Mouse (Mus musculus): ENCODE data around the gene Dusp22. TPM values are rescaled to one million over a fixed set of nuclear protein-coding genes. Genes with fewer than 3 reads are reported as not detected.
A peak's percentile ranks its signal among the peaks of the same experiment; 100 is the strongest.

Dusp22 gene
- total RNA-seq, 2 experiments from 2014 or later = 29.7 to 33.1 TPM

DNA sequence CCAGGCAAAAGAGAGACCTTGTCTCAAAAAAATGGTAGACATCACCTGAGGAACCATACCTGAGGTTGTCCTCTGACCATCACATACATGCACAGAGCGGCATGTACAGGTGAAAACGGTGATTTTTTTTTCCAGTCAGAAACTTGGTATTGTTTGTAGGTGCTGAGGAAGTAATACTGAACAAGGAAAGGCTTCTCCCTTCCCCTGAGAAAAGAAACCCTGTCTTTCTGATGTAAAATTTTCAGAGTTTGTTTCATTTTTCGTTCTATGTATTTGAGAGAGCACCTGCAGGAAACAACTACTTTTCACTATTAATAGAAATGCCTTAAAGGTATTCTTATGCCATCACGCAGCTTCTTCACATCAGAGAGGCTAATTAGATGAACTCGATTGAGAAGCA lies 19.0 kb downstream of the Dusp22 start:
- DNase-seq (ENCODE audit: extremely low spot score in 1 of 2, low spot score in 2 of 2) = no peak
- Histone ChIP-seq H3K4me3 (no peak overlapping the region), H3K27ac (no peak overlapping the region)
- intact Hi-C loops (cut with DNase I) = no loop called here
- no peak for TF ChIP-seq CTCF (IDR thresholded peaks at IDR 0.05)

DNA sequence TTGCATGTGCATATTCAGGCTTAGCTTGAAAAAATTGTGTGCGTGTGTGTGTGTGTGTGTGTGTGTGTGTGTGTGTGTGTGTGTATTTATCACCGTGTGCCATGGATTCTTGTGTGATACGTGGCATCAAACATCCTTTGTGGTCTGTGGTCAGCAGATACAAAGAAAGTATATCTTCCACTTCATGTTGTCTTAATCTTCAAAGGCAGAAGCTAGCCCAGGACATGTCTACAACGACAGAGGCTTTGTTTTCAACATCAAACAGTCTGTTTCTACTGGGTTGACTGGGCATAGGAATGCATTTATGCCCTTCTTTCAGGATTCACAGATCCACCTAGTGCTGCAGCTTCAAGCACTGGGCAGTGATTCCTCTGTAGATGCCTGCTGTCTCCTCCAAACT lies 22.1 kb downstream of the Dusp22 start:
- no peak for DNase-seq (ENCODE audit: extremely low spot score in 1 of 2, low spot score in 2 of 2)
- Histone ChIP-seq H3K27ac (no peak overlapping the region), H3K4me3 (no peak overlapping the region)
- intact Hi-C loops (cut with DNase I) = no loop called here
- no peak for TF ChIP-seq CTCF (IDR thresholded peaks at IDR 0.05)

DNA sequence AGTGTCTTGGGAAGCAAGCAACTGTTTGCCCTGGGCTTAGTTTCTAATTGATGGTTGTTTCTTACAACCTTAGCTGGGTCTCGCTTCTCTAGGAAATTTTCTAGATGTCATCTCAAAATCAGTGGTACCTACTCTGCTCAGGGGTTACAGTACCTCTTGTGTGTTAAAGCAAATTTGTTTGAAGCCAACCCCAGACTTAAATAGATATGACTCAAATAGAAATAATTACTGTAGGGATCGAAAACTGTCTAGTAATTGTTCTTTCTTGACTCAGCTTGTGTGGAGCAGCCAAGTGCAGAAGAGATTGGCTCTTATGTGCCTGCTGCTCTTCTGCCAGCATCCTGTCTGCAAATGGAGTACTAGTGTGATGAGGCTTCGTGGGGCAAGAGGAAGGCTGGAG lies 22.5 kb downstream of the Dusp22 start:
- DNase-seq (ENCODE audit: extremely low spot score in 1 of 2, low spot score in 2 of 2) = no peak
- intact Hi-C loops (cut with DNase I) = no loop called here
- Histone ChIP-seq H3K4me3 (no peak overlapping the region), H3K27ac (no peak overlapping the region)
- TF ChIP-seq CTCF (IDR thresholded peaks at IDR 0.05) = no peak

DNA sequence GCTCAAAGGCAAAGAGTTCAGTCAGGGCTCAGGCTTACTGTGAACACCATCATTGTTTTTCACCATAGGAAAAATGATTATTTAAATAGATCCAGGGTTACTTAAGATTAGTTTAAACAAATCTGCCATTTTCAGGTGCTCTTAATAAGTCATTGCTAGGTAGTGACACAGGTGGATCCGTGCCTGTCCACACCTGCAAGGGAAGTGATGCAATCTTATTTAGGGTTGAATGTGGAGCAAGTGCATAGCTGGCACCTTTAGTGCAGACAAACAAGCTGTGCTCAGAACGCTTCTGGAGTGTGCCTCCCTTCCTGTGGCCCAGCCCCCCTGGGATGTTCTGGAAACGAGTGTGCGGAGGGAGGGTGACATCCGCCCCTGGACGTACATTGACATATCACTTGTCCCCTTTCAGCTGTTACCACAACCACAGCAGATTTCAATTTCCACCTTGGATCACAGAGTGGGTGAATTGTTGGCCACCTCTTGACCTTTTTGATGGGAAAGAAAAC lies 24.9 kb downstream of the Dusp22 start:
- no peak overlapping the region for H3K27ac ChIP-seq
- DNase-seq (ENCODE audit: extremely low spot score in 1 of 2, low spot score in 2 of 2) = no peak
- intact Hi-C loops (cut with DNase I) = no loop called here
- TF ChIP-seq CTCF (IDR thresholded peaks at IDR 0.05) = no peak
- H3K4me3 ChIP-seq = no peak overlapping the region

DNA sequence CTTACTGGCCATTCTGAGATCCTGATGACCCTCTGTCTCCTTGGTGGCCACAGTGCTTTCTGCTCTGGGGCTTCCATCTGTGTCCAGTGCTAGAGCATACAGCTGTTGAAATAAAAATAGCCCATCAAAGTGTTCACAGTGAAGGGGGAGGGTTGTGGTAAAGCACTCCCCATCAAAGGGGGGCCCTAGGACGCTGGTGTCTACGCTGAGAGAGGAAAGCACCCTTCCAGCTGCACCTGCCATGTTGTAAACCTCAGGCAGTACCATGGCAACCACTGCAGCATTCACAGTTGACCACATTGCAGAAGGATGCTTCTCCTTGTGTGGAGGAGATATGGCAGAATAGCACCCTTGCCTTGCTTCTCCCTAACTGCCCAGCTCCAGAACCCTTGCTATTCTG lies 26.2 kb downstream of the Dusp22 start:
- H3K4me3 ChIP-seq = no peak overlapping the region
- no peak for TF ChIP-seq CTCF (IDR thresholded peaks at IDR 0.05)
- intact Hi-C loops (cut with DNase I) = no loop called here

DNA sequence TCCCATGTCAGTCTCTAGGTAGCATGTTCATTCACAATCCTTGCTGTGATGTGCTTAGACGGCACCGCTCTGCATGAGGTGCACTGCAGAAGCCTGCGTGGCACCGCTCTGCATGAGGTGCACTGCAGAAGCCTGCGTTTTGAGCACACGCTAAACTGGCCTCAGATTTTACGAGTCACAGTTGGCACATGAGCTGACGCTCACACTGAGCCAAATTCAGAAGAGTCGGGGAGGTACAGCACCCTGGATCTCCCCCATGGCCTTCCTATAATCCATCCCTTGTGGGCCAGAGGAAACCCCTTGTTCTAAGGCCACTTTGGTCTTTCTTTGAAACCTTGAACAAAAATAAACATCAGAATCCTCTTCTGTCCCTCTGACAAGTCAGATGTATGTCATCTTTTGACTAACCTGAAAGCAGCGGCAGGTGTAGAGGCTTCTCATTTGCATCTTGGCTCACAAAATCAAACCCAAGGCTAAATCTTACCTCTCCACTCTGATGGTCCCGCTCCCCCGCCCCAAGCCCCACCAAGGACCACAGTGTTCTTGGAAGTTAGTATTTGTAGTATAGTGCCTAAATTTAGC lies 28.3 kb downstream of the Dusp22 start:
- no peak for DNase-seq (ENCODE audit: extremely low spot score in 1 of 2, low spot score in 2 of 2)
- no peak for TF ChIP-seq CTCF (IDR thresholded peaks at IDR 0.05)
- intact Hi-C loops (cut with DNase I) = no loop called here
- Histone ChIP-seq H3K4me3 (no peak overlapping the region), H3K27ac (no peak overlapping the region)

More for the DNA sequence above, 26.2 kb downstream of the Dusp22 start:
- no peak overlapping the region for H3K27ac ChIP-seq
- no peak for DNase-seq (ENCODE audit: extremely low spot score in 1 of 2, low spot score in 2 of 2)

DNA sequence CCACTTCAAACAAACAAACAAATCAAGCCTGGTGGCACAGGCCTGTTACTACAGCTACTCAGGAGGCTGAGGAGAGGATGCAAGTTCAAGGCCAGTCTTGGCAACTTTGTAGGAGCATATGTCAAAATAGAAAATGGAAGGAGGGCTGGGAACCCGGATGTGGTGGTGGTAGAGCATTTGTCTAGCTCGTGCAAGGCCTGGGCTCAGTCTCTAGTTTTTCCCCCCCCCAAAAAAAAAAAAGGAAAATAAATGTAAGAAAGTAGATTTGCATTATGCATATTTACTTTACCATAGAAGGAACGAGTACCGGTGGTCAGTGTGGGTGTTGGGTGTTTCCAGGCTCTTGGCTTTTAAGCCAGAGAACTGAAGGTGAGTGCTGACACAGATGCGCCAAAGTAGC lies 29.7 kb downstream of the Dusp22 start:
- Histone ChIP-seq H3K27ac (no peak overlapping the region), H3K4me3 (no peak overlapping the region)
- intact Hi-C loops (cut with DNase I) = no loop called here
- no peak for DNase-seq (ENCODE audit: extremely low spot score in 1 of 2, low spot score in 2 of 2)
- TF ChIP-seq CTCF (IDR thresholded peaks at IDR 0.05) = peak; percentile 3

DNA sequence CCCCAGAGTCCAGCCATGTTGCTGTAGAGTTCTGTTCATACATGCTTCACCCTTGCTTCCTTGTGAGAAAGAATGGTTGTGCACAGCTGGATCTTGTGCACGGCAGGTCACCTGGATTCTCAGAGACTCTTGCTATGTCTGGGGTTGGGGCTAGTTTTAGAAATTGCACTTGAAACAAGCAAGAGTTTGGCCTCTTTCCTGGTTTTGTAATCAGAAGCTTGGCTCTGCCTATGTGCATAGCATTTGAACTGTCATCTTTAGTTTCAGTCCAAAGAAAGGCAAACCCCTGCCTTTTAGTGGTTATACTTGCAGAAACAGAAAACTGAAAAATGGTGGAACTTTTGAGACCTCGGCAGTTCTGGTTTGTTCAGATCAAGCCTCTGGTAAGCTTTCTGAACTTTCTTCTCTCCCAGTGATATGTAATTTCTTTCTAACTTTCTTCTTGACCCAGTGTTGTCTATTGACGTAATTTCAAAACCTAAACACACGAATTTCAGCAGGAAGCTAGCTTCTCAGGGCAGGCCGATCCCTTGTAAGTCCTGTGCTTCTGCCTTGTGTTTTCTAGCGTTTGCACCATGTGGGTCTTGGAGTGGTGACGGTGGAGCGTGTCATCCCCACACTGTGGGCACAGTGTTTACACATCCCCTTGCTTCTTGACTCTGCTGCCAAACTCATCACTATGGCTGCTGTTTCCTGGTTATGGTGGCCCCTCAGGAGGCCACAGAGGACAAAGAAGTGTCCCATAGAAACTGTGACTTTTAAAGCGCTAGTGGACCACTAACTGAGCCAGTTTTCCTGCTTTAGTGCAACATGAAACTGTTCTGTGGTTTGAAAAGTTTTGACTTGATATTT lies 31.9 kb downstream of the Dusp22 start:
- intact Hi-C loops (cut with DNase I) = no loop called here
- DNase-seq (ENCODE audit: extremely low spot score in 1 of 2, low spot score in 2 of 2) = no peak
- H3K4me3 ChIP-seq = no peak overlapping the region
- H3K27ac ChIP-seq = peak overlapping the region; percentile 56; the same call in 1 of the 2 replicates
- TF ChIP-seq CTCF (IDR thresholded peaks at IDR 0.05) = no peak

DNA sequence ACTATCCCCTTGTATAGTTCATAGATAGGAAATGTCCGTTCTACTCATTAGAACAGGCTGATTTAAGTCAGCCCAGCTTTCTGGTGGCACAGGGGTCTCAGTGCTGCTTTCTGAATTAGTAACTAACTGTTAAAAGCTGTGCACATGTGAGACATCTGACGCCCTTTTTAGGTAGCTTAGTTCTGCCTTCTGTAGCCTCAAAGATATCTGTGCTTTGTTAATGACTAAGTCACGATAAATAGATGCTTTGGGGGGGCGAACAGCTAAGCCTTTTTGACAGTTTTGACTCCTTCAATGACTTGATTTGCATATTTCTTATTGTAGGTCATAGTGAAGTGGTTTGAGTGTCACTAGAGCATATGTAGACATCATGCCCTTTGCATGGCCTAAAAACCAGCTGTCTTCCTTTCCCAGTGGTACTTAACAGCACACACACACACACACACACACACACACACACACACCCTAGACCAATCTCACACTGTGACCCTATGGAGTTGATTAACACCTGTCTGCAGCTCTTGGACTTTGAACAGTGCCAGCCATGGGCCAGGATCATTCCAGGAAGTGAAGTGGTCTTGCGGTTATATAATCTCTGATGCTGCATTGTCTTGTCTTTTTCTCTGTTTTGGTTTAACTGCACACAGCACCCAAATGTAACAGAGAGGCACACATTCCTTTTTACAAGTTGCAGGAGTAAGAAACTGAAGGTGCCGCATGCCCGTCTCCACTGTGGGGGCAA lies 33.0 kb downstream of the Dusp22 start:
- intact Hi-C loops (cut with DNase I) = no loop called here
- no peak overlapping the region for H3K4me3 ChIP-seq
- DNase-seq (ENCODE audit: extremely low spot score in 1 of 2, low spot score in 2 of 2) = no peak
- H3K27ac ChIP-seq = peak overlapping the region; percentile 56
- TF ChIP-seq CTCF (IDR thresholded peaks at IDR 0.05) = no peak

DNA sequence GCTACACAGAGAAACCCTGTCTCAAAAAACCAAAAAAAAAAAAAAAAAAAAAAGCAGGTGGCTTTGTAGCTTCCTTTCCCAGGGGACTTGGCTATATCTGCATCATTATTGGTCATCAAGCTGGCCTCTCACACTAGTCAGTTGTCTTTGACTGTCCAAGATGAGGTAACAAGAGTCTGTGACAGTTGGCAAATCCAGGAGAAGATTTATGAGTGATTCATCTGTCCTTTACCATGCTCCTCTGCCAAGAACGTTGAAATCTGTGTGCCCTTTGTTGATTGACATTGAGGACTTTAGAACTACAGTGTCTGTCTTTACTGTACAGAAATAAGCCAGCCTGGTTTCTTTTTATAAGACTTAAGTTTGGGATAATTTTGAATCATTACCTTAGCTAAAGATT lies 35.4 kb downstream of the Dusp22 start:
- intact Hi-C loops (cut with DNase I) = no loop called here
- no peak for TF ChIP-seq CTCF (IDR thresholded peaks at IDR 0.05)
- no peak overlapping the region for H3K4me3 ChIP-seq
- no peak for DNase-seq (ENCODE audit: extremely low spot score in 1 of 2, low spot score in 2 of 2)
- no peak overlapping the region for H3K27ac ChIP-seq

DNA sequence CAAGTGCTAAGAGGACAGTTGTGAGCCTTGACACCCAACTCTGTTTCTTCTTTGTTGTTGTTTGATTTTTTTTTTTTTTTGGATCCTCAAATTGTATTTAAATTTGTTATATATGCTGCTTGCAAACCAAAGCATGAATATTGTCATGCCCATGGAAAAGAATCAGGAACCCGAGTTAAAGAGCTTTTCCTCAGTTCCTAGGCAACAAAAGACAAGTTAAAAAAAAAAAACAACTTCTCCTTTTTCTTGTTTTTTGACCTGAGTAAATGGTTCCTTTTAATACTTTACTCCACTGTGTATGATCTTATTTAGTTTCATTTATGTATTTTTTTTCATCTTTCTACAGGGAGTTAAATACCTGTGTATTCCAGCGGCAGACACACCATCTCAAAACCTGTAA lies 36.1 kb downstream of the Dusp22 start:
- no peak for DNase-seq (ENCODE audit: extremely low spot score in 1 of 2, low spot score in 2 of 2)
- no peak overlapping the region for H3K4me3 ChIP-seq
- H3K27ac ChIP-seq = no peak overlapping the region
- TF ChIP-seq CTCF (IDR thresholded peaks at IDR 0.05) = no peak
- intact Hi-C loops (cut with DNase I) = no loop called here

DNA sequence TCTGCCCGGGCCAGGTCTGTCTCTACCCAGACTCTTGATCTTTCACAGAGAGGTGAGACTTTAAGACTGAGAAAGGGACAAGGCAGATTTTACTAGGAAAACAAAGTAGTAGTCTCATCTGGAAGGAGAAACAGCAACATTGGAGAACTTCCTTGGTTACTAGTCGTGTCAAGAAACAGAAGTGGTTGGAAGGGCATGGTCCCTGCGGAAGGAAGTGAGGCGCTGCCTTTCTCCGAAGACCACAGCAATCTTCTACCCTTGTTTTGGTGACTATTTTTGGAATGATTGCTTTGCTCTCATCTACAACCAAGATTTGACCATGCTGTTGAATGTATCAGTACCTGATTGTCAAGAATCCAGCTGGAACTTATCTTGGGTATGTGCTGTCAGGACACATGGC lies 38.1 kb downstream of the Dusp22 start:
- no peak for DNase-seq (ENCODE audit: extremely low spot score in 1 of 2, low spot score in 2 of 2)
- Histone ChIP-seq H3K27ac (no peak overlapping the region), H3K4me3 (no peak overlapping the region)
- intact Hi-C loops (cut with DNase I) = no loop called here
- no peak for TF ChIP-seq CTCF (IDR thresholded peaks at IDR 0.05)

Data from left cerebral cortex, adult 2 months (tissue).